Mouse (Mus musculus) CD4-positive helper T cell, adult 2 months (primary cell): ENCODE results near the gene Sptan1.

ENCODE experiments used
- DNase-seq: peaks from one replicate; pipeline ENCODE4 v3.0.0-alpha.2; 2012; ENCODE audit warnings: low read depth, missing footprints, low spot score

Gene Sptan1

GRCm38 (mm10) chr2:29965250-29965843 lies at the start of gene Sptan1:
Sptan1 (plus strand) TSS chr2:29965560.
- DNase-seq = peak; percentile 97

- DNase-seq = no peak
Measured at GRCm38 (mm10) chr2:29917621-29918020, 47.7 kb upstream of the Sptan1 start.

- DNase-seq = no peak
Measured at GRCm38 (mm10) chr2:29922011-29922410, 43.3 kb upstream of the Sptan1 start.

GRCm38 (mm10) chr2:29926542-29926941 lies 38.8 kb upstream of the Sptan1 start:
- DNase-seq = no peak

GRCm38 (mm10) chr2:29930506-29930905 lies 34.9 kb upstream of the Sptan1 start:
- DNase-seq = no peak

GRCm38 (mm10) chr2:29931194-29931593 lies 34.2 kb upstream of the Sptan1 start:
- no peak for DNase-seq

GRCm38 (mm10) chr2:29934906-29935599 lies 30.3 kb upstream of the Sptan1 start, which contains the start of gene Gle1:
Gle1 (plus strand) TSS chr2:29935426.
- peak; percentile 96 for DNase-seq

- no peak for DNase-seq
Measured at GRCm38 (mm10) chr2:29940073-29940472, 25.3 kb upstream of the Sptan1 start.

- no peak for DNase-seq
Measured at GRCm38 (mm10) chr2:29940826-29941225, 24.5 kb upstream of the Sptan1 start.

GRCm38 (mm10) chr2:29944723-29945122 lies 20.6 kb upstream of the Sptan1 start:
- no peak for DNase-seq

GRCm38 (mm10) chr2:29948896-29949295 lies 16.5 kb upstream of the Sptan1 start:
- DNase-seq = no peak

- DNase-seq = no peak
Measured at GRCm38 (mm10) chr2:29961246-29961645, 4.1 kb upstream of the Sptan1 start.

GRCm38 (mm10) chr2:29964354-29965249 lies 758 bp upstream of the Sptan1 start:
- DNase-seq = peak; percentile 17

GRCm38 (mm10) chr2:29965906-29966305 lies 546 bp downstream of the Sptan1 start:
- no peak for DNase-seq

- DNase-seq = no peak
Measured at GRCm38 (mm10) chr2:29966826-29967225, 1.5 kb downstream of the Sptan1 start.

- DNase-seq = no peak
Measured at GRCm38 (mm10) chr2:29967768-29968167, 2.4 kb downstream of the Sptan1 start.

GRCm38 (mm10) chr2:29968638-29969037 lies 3.3 kb downstream of the Sptan1 start:
- DNase-seq = no peak

- no peak for DNase-seq
Measured at GRCm38 (mm10) chr2:29971838-29972635, 6.7 kb downstream of the Sptan1 start.

- no peak for DNase-seq
Measured at GRCm38 (mm10) chr2:29973525-29973924, 8.2 kb downstream of the Sptan1 start.

- DNase-seq = peak; percentile 71
Measured at GRCm38 (mm10) chr2:29977307-29977706, 11.9 kb downstream of the Sptan1 start.

GRCm38 (mm10) chr2:29980661-29981060 lies 15.3 kb downstream of the Sptan1 start:
- DNase-seq = no peak
